In genomic region chr4:42954297-42954696, GRCm38 (mm10) we compare ENCODE assay signal across 8 mouse cellular contexts. TPM values are rescaled to one million over a fixed set of nuclear protein-coding genes. Genes with fewer than 3 reads are reported as not detected.
DNase-seq lines count a peak whose midpoint lies in the region; TF ChIP-seq lines count a peak whose summit lies in the region.

No protein-coding gene starts in this region.

- TF ChIP-seq CTCF in lung, adult 2 months (IDR thresholded peaks at IDR 0.05; ENCODE audit: insufficient read depth, low read length), result peak; percentile 95

- peaks cover 41% of the 10 kb centered on the region for H3K36me3 ChIP-seq in embryonic facial prominence, embryonic 10.5 days (replicated peaks)

- no peak for TF ChIP-seq POLR2A in lung, adult 2 months (IDR thresholded peaks at IDR 0.05; ENCODE audit: borderline replicate concordance, extremely low read depth, low read depth, low read length)

- H3K27me3 ChIP-seq in embryonic facial prominence, embryonic 10.5 days (replicated peaks; ENCODE audit: low read depth, poor library complexity, severe bottlenecking), result 0 out of 2 replicates have a peak, but pooled peaks cover 6% of the 10 kb centered on the region

- DNase-seq in B cell, adult 2 months, result peak; percentile 53 to 54
- peak; percentile 86 for DNase-seq in ZHBTc4 (ENCODE audit: low read depth, low spot score)
- DNase-seq in embryonic facial prominence, embryonic 10.5 days (ENCODE audit: low spot score), result peak; percentile 80
- DNase-seq in heart, adult 8-10 months (ENCODE audit: low spot score), result peak; percentile 73
- DNase-seq in kidney, postnatal 36 days, result peak; percentile 65 to 89
- peak; percentile 66 for DNase-seq in lung, adult 2 months
- DNase-seq in ovary, postnatal 14 days (ENCODE audit: low spot score), result peak; percentile 69
- peak; percentile 39 for DNase-seq in urinary bladder, postnatal 10 days (ENCODE audit: low spot score)

- H3K9me3 ChIP-seq in embryonic facial prominence, embryonic 10.5 days, result no peaks in the 10 kb centered on the region

- H3K4me3 ChIP-seq in embryonic facial prominence, embryonic 10.5 days, result no peak overlapping the region
- no peak overlapping the region for H3K4me3 ChIP-seq in lung, adult 2 months (replicated peaks; ENCODE audit: extremely low read depth, low read depth, low read length)

- 8% methylated on average over 10 of the region's 10 CpGs for WGBS in embryonic facial prominence, embryonic 10.5 days
- 14% methylated on average over 10 of the region's 10 CpGs for WGBS in lung, adult 2 months

- H3K27ac ChIP-seq in embryonic facial prominence, embryonic 10.5 days (replicated peaks), result no peak overlapping the region

- peaks cover 48% of the 10 kb centered on the region for H3K4me1 ChIP-seq in embryonic facial prominence, embryonic 10.5 days
- H3K4me1 ChIP-seq in lung, adult 2 months (ENCODE audit: control insufficient read depth, insufficient read depth, low read length), result peaks cover 4% of the 10 kb centered on the region

RNA-seq across cellular contexts. Expression of gene Dnajb5, which starts 4.7 kb away (rescaled TPM):
- polyA plus RNA-seq in embryonic facial prominence, embryonic 10.5 days (2016; fragmentation: Nextera tagmentation; extraction: Ambion mirVana), result 10.3 and 10.9 TPM in 2 replicates
- 100 to 1,000 TPM in 2 of 4 experiments, 10 to 100 TPM in 2; 65.1 to 119 (median 88.0) TPM for total RNA-seq in heart, adult 8-10 months (2022)
- polyA plus RNA-seq in lung, adult 2 months (2012; rRNA removed), result 20.0 and 22.1 TPM in 2 replicates

RNA-seq across cellular contexts. Expression of gene 1700022I11Rik, which starts 15.1 kb away (rescaled TPM):
- 0.54 and 0.76 TPM in 2 replicates for polyA plus RNA-seq in embryonic facial prominence, embryonic 10.5 days (2016; fragmentation: Nextera tagmentation; extraction: Ambion mirVana)
- total RNA-seq in heart, adult 8-10 months (2022), result not detected
- not detected in 2 replicates for polyA plus RNA-seq in lung, adult 2 months (2012; rRNA removed)

RNA-seq across cellular contexts. Expression of gene Phf24, which starts 37.8 kb away (rescaled TPM):
- polyA plus RNA-seq in embryonic facial prominence, embryonic 10.5 days (2016; fragmentation: Nextera tagmentation; extraction: Ambion mirVana), result 0.44 and 1.2 TPM in 2 replicates
- total RNA-seq in heart, adult 8-10 months (2022), result 1 to 10 TPM; 4.3 to 9.8 (median 7.0) TPM
- 7.6 and 10.3 TPM in 2 replicates for polyA plus RNA-seq in lung, adult 2 months (2012; rRNA removed)

RNA-seq across cellular contexts. Expression of gene Vcp, which starts 46.0 kb away (rescaled TPM):
- 664 and 683 TPM in 2 replicates for polyA plus RNA-seq in embryonic facial prominence, embryonic 10.5 days (2016; fragmentation: Nextera tagmentation; extraction: Ambion mirVana)
- 100 to 1,000 TPM; 255 to 280 (median 263) TPM for total RNA-seq in heart, adult 8-10 months (2022)
- 118 and 146 TPM in 2 replicates for polyA plus RNA-seq in lung, adult 2 months (2012; rRNA removed)

RNA-seq across cellular contexts. Expression of gene Fancg, which starts 56.0 kb away (rescaled TPM):
- 25.3 and 26.0 TPM in 2 replicates for polyA plus RNA-seq in embryonic facial prominence, embryonic 10.5 days (2016; fragmentation: Nextera tagmentation; extraction: Ambion mirVana)
- 1 to 10 TPM; 1.7 to 2.8 (median 2.2) TPM for total RNA-seq in heart, adult 8-10 months (2022)
- polyA plus RNA-seq in lung, adult 2 months (2012; rRNA removed), result 9.1 and 12.8 TPM in 2 replicates
